Mouse (Mus musculus): Measurements from ENCODE around the gene Olfr319. TPM values are rescaled to one million over a fixed set of nuclear protein-coding genes. Genes with fewer than 3 reads are reported as not detected.

Olfr319 gene
- polyA plus RNA-seq (2012) = not detected in 2 replicates

DNA sequence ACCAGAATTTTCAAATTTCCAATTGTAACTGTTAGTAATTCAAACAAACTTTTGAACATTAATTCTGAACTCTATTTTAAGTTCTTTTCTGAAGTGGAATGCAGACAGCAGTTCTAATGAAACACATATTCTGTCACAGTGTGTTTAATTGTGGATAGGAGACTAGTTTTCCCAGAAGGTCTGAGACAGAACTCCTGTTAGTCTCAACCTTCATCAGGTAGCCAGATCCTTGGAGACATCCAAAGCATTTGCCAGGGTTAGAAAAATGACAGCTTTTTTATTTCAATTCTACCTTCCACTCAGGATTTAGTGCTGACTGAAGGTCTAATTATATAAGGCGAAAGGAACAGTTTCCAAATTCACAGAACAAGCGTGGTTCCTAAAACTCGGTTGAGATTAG is at the start of gene Olfr319:
Gene Olfr319, plus strand, starts transcription at position 301 of the 400 bp plus-strand sequence.
- no peak for TF ChIP-seq GATA1 (IDR thresholded peaks at IDR 0.05; ENCODE audit: low read length)

DNA sequence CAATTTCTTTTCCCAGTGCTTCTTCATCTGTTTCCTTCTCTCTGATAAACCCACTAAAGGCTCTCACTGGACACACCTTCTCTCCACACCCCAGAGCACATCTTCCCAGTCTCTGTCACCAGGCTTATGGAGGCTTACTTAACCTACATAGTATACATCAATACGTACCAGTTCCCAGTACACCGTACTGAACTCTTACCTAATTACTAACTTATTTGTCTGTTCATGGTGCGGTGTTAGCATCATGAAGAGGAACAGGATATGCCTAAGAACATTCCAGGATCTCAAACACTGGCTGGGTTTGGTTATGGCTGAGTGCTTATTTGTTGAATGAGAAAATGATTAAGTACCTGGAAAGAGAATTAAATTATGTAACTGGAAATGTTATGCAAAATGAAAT is 43.8 kb upstream of the Olfr319 start:
- TF ChIP-seq GATA1 (IDR thresholded peaks at IDR 0.05; ENCODE audit: low read length) = no peak

DNA sequence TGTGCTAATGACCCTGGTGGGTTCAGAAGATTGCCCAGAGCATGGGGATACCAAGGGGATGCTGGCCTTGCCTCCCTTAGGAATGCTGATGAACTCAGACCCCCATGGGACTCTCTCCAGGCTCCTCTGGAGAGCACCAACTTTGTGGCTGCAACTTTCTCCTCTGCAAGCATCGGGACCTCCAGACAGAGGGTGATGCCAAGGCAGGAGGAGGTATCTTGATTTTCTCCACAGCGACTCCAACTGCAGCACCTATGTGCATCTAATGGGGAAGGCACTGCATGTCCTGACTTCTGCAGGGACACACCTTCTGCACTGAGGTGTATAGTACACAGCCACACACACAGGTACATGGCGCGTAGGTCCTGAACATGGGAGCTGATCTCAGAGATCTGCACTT is 40.4 kb upstream of the Olfr319 start, which contains the start of gene Olfr322:
Gene Olfr322, plus strand, starts transcription at position 187 of the 400 bp plus-strand sequence.
- no peak for TF ChIP-seq GATA1 (IDR thresholded peaks at IDR 0.05; ENCODE audit: low read length)

DNA sequence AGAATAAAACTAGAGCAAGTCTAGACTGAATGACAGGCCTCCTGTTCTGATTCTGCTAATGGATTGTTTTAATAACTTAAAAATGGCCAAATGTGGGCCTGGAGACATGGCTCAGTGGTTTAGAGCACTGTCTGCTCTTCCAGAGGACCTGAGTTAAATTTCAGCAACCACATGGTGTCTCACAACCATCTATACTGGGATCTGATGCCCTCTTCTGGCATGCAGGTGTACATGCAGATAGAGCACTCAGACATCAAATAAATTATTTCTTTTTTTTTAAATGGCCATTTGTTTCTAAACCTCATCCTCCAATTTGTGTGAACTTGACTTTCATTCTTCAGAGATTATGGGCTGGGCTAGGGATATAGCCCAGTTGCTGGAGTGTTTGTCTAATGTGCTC is 29.7 kb upstream of the Olfr319 start:
- no peak for TF ChIP-seq GATA1 (IDR thresholded peaks at IDR 0.05; ENCODE audit: low read length)

DNA sequence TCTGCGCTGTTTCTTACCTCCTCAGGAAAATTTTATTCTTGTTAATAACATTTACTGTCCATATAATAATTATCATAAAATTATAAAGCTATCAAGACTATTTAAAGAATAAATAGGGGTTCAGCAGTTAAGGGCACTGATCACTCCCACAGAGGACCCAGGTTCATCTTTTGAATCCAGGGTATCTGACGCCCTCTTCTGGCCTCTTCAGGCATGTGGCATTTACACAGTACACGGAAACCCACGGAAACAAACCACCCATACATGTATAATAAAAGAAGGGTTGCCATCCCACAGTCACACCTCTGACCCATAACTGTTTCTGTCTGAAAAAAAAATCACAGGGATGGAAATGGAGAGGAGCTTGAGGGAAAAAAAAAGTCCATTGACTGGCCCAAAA is 27.1 kb upstream of the Olfr319 start:
- no peak for TF ChIP-seq GATA1 (IDR thresholded peaks at IDR 0.05; ENCODE audit: low read length)

DNA sequence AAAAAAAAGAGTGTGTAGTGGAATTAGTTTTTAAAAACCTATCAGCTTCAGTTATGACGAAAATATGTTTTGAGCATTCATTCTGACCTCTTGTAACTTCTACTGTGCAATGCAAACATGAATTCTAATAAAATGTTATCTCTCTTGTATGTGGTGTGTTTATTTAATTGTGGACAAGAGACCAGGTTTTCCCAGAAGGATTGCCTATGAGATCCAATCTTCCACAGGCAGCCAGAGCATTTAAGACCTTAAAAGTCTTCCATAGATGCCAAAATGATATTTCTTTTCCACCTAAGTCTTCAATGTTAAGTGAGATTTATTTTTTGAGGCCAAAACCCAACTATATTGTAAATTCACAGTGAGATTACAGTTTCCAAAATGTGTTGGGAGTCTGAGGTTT is 18.2 kb upstream of the Olfr319 start, which contains the start of gene Olfr320:
Gene Olfr320, plus strand, starts transcription at position 301 of the 400 bp plus-strand sequence.
- TF ChIP-seq GATA1 (IDR thresholded peaks at IDR 0.05; ENCODE audit: low read length) = no peak

DNA sequence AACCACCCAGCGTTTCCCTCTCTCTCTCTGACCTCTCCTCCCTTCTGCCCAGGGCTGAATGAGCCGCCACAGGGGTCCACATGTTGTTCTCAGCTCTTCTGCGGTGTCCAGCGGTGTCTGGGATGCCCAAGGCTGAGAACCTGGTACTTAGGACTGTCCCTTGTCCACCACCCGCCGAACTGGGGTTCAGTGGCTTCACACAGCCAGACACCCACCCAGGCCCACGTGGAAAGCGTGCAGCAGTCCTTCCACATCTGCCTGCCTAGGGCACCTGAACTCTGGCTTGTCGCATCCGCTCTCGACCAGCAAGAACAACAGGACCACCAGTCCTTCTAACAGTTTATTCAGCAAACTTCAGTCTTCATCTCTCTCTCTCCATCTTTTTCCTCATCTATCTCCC is 10.1 kb downstream of the Olfr319 start:
- no peak for TF ChIP-seq GATA1 (IDR thresholded peaks at IDR 0.05; ENCODE audit: low read length)

DNA sequence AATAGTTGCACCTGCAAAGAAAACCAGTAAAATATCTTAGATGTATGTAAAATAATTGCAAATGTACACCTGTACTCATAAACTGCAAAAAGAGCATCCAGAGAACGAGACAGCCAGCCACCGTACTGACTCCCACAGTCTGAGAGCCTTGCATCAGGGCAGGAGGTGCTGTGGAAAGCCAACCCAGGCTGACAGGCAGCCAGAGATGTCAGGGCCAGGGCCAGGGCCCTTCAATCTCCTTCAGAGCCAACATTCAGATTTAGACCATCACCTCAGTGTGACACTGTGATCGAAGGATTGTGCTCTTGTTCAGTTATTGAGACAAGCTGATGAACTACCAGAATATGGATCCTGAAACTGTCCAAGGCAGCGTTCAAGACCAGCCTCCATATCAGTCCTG is 20.7 kb downstream of the Olfr319 start:
- no peak for TF ChIP-seq GATA1 (IDR thresholded peaks at IDR 0.05; ENCODE audit: low read length)

DNA sequence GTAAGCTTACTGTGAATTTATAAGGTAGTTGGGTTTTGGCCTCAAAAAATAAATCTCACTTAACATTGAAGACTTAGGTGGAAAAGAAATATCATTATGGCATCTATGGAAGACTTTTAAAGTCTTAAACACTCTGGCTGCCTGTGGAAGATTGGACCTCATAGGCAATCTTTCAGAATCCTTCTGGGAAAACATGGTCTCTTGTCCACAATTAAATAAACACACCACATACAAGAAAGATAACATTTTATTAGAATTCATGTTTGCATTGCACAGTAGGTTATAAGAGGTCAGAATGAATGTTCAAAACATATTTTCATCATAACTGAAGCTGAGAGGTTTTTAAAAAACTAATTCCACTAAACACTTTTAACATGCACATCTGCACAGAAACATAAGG is 25.0 kb downstream of the Olfr319 start, which contains the start of gene Olfr318:
Gene Olfr318, minus strand, starts transcription at position 101 of the 400 bp plus-strand sequence.
- TF ChIP-seq GATA1 (IDR thresholded peaks at IDR 0.05; ENCODE audit: low read length) = no peak

DNA sequence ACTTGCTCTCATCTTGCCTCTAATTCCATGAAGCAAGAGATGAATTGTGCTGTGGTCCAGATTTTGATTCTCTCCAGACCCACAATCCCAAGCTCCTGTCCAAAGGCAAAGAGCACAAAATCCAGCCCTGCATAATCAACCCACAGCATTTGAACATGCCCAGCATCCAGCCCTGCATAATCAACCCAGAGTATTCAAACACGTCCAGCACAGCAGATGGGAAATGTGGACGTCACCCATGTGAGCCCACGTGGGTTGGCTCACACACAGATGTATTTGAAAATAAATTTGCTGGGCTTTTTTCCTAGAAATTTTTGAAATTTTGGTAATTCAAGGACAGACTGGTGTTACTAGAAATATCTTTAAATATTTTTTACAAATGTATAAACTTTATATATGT is 34.4 kb downstream of the Olfr319 start:
- TF ChIP-seq GATA1 (IDR thresholded peaks at IDR 0.05; ENCODE audit: low read length) = no peak

DNA sequence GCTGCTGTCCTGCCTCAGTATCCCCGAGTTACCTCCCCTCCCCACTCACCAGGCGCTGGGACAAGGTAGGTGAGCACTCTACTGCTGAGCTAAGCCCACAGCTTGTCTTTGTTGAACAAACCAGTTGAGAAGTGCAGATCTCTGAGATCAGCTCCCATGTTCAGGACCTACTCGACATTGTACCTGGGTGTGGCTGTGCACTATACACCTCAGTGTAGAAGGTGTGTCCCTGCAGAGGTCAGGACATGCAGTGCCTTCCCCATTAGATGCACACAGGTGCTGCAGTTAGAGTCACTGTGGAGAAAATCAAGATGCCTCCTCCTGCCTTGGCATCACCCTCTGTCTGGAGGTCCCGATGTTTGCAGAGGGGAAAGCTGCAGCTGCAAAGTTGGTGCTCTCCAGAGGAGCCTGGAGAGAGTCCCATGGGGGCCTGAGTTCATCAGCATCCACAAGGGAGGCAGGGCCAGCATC is 39.9 kb downstream of the Olfr319 start, which contains the start of gene Olfr317:
Gene Olfr317, minus strand, starts transcription at position 421 of the 471 bp plus-strand sequence.
- TF ChIP-seq GATA1 (IDR thresholded peaks at IDR 0.05; ENCODE audit: low read length) = no peak

DNA sequence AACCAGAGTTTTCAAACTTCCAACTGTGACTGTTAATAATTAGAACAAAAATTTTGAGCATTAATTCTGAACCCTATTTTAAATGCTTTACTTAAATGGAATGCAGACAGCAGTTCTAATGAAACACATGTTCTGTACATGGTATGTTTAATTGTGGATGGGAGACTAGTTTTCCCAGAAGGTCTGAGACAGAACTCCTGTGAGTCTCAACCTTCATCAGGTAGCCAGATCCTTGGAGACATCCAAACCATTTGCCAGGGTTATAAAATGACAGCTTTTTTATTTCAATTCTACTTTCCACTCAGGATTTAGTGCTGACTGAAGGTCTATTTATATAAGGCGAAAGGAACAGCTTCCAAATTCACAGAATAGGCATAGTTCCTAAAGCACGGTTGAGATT is 53.5 kb downstream of the Olfr319 start, which contains the start of gene Olfr316:
Gene Olfr316, plus strand, starts transcription at position 301 of the 400 bp plus-strand sequence.
- TF ChIP-seq GATA1 (IDR thresholded peaks at IDR 0.05; ENCODE audit: low read length) = no peak

Other genes starting within 250 kb of the Olfr319 start
- not detected in 2 replicates for gene Lypd9, start 246.2 kb upstream of the Olfr319 start, polyA plus RNA-seq (2012)
- not detected in 2 replicates for gene Olfr30, start 236.9 kb upstream of the Olfr319 start, polyA plus RNA-seq (2012)
- gene Olfr332, start 206.6 kb upstream of the Olfr319 start, polyA plus RNA-seq (2012) = not detected in 2 replicates
- gene Olfr331, start 196.6 kb upstream of the Olfr319 start, polyA plus RNA-seq (2012) = not detected in 2 replicates
- not detected in 2 replicates for gene Olfr330, start 164.3 kb upstream of the Olfr319 start, polyA plus RNA-seq (2012)
- gene Olfr329-ps, start 152.7 kb upstream of the Olfr319 start, polyA plus RNA-seq (2012) = not detected in 2 replicates
- not detected in 2 replicates for gene Olfr328, start 143.5 kb upstream of the Olfr319 start, polyA plus RNA-seq (2012)
- not detected in 2 replicates for gene Olfr224, start 128.6 kb upstream of the Olfr319 start, polyA plus RNA-seq (2012)
- gene Olfr325, start 121.4 kb upstream of the Olfr319 start, polyA plus RNA-seq (2012) = not detected in 2 replicates
- gene Olfr324, start 104.0 kb upstream of the Olfr319 start, polyA plus RNA-seq (2012) = not detected in 2 replicates
- gene 2210407C18Rik, start 83.1 kb upstream of the Olfr319 start, polyA plus RNA-seq (2012) = not detected in 2 replicates
- gene Olfr323, start 68.7 kb upstream of the Olfr319 start, polyA plus RNA-seq (2012) = not detected in 2 replicates
- gene Trim58, start 58.7 kb upstream of the Olfr319 start, polyA plus RNA-seq (2012) = not detected in 2 replicates
- gene Olfr322, start 40.4 kb upstream of the Olfr319 start, polyA plus RNA-seq (2012) = not detected in 2 replicates
- not detected in 2 replicates for gene Olfr320, start 18.1 kb upstream of the Olfr319 start, polyA plus RNA-seq (2012)
- not detected in 2 replicates for gene Olfr318, start 24.9 kb downstream of the Olfr319 start, polyA plus RNA-seq (2012)
- not detected in 2 replicates for gene Olfr317, start 40.0 kb downstream of the Olfr319 start, polyA plus RNA-seq (2012)
- gene Olfr316, start 53.6 kb downstream of the Olfr319 start, polyA plus RNA-seq (2012) = not detected in 2 replicates
- not detected in 2 replicates for gene Olfr315, start 74.0 kb downstream of the Olfr319 start, polyA plus RNA-seq (2012)
- gene Olfr314, start 83.8 kb downstream of the Olfr319 start, polyA plus RNA-seq (2012) = not detected in 2 replicates
- not detected in 2 replicates for gene Fam183b, start 102.8 kb downstream of the Olfr319 start, polyA plus RNA-seq (2012)
- not detected in 2 replicates for gene Olfr313, start 115.8 kb downstream of the Olfr319 start, polyA plus RNA-seq (2012)
- gene Olfr312, start 130.1 kb downstream of the Olfr319 start, polyA plus RNA-seq (2012) = not detected in 2 replicates
- not detected in 2 replicates for gene Olfr311, start 140.1 kb downstream of the Olfr319 start, polyA plus RNA-seq (2012)
- 0.12 and 0.42 TPM in 2 replicates for gene Gm12258, start 148.0 kb downstream of the Olfr319 start, polyA plus RNA-seq (2012)
- 0.02 TPM in 1 of 2 replicates, not detected in the other for gene 2810021J22Rik, start 168.1 kb downstream of the Olfr319 start, polyA plus RNA-seq (2012)
- 1.1 and 1.5 TPM in 2 replicates for gene Zfp39, start 205.1 kb downstream of the Olfr319 start, polyA plus RNA-seq (2012)
- gene Btnl10, start 218.7 kb downstream of the Olfr319 start, polyA plus RNA-seq (2012) = not detected in 2 replicates
- gene Rnf187, start 239.8 kb downstream of the Olfr319 start, polyA plus RNA-seq (2012) = 434 and 543 TPM in 2 replicates
- gene Hist3h2ba, start 249.8 kb downstream of the Olfr319 start, polyA plus RNA-seq (2012) = 0.11 TPM in 1 of 2 replicates, not detected in the other

Measured in G1E-ER4 (cell line).